Mouse (Mus musculus) hindbrain, embryonic 13.5 days (tissue): ENCODE measurements around the gene Ankrd54. TPM values are rescaled to one million over a fixed set of nuclear protein-coding genes. Genes with fewer than 3 reads are reported as not detected.

Experiments used
- ATAC-seq: fragments of 200-750 bp; cut with Nextera tagmentation; 2 replicates; pipeline ENCODE4 v1.8.0; 2017; ENCODE audit warnings: moderate TSS enrichment; ENCODE audit not compliant: low FRiP score
- H3K27ac ChIP-seq: fragments of 300-500 bp; sonication (generic); 2 replicates; pipeline ENCODE4 v1.5.1; 2015; ENCODE audit warnings: inconsistent platforms, mild to moderate bottlenecking, moderate library complexity
- H3K27me3 ChIP-seq: fragments of 300-500 bp; sonication (generic); 2 replicates; pipeline ENCODE4 v1.6.1; 2015; ENCODE audit warnings: mild to moderate bottlenecking, inconsistent platforms
- H3K36me3 ChIP-seq: fragments of 300-500 bp; sonication (generic); 2 replicates; pipeline ENCODE4 v1.6.1; 2015; ENCODE audit warnings: mild to moderate bottlenecking, inconsistent platforms
- H3K4me1 ChIP-seq: fragments of 300-500 bp; sonication (generic); replicated peaks from 2 replicates; pipeline ENCODE4 v1.6.1; 2015; ENCODE audit warnings: inconsistent platforms
- H3K4me2 ChIP-seq: fragments of 300-500 bp; sonication (generic); 2 replicates; pipeline ENCODE4 v1.6.1; 2015; ENCODE audit warnings: inconsistent platforms, mild to moderate bottlenecking, moderate library complexity
- H3K4me3 ChIP-seq: fragments of 300-500 bp; sonication (generic); 2 replicates; pipeline ENCODE4 v1.5.1; 2015; ENCODE audit warnings: mild to moderate bottlenecking, inconsistent platforms
- H3K9ac ChIP-seq: fragments of 300-500 bp; sonication (generic); 2 replicates; pipeline ENCODE4 v1.6.1; 2015; ENCODE audit warnings: mild to moderate bottlenecking, inconsistent platforms
- H3K9me3 ChIP-seq: fragments of 300-500 bp; sonication (generic); 2 replicates; pipeline ENCODE4 v1.6.1; 2016; ENCODE audit warnings: inconsistent platforms
- WGBS: fragments of 180-500 bp; shearing (Covaris S2); methylation state at CpG from one replicate; pipeline ENCODE4 v1.1.7; 2015; 5-methylcytosine and 5-hydroxymethylcytosine counted together
- polyA plus RNA-seq: library from polyadenylated mRNA; unstranded; fragments of >200 nt; fragmentation: Nextera tagmentation; extraction: Ambion mirVana; gene quantifications from 2 replicates; pipeline ENCODE4 v1.2.1, GENCODE M21; 2015

Ankrd54 gene
- polyA plus RNA-seq, 1 experiment from 2014 or later = 50.4 TPM

- no peaks in the 10 kb centered on the region for H3K9me3 ChIP-seq
- no peak overlapping the region for H3K4me3 ChIP-seq
- WGBS = 92% methylated on average over 2 of the region's 2 CpGs
- H3K27me3 ChIP-seq = 0 out of 2 replicates have a peak, but pooled peaks cover 8% of the 10 kb centered on the region
- peaks cover 55% of the 10 kb centered on the region for H3K36me3 ChIP-seq
- H3K9ac ChIP-seq = no peak overlapping the region
- peaks cover 10% of the 10 kb centered on the region for H3K4me1 ChIP-seq
- no peak overlapping the region for H3K27ac ChIP-seq
- H3K4me2 ChIP-seq = no peak overlapping the region
- ATAC-seq = no peak
Observed at GRCm38 (mm10) chr15:79052366-79052765, 10.3 kb downstream of the Ankrd54 start.

DNA sequence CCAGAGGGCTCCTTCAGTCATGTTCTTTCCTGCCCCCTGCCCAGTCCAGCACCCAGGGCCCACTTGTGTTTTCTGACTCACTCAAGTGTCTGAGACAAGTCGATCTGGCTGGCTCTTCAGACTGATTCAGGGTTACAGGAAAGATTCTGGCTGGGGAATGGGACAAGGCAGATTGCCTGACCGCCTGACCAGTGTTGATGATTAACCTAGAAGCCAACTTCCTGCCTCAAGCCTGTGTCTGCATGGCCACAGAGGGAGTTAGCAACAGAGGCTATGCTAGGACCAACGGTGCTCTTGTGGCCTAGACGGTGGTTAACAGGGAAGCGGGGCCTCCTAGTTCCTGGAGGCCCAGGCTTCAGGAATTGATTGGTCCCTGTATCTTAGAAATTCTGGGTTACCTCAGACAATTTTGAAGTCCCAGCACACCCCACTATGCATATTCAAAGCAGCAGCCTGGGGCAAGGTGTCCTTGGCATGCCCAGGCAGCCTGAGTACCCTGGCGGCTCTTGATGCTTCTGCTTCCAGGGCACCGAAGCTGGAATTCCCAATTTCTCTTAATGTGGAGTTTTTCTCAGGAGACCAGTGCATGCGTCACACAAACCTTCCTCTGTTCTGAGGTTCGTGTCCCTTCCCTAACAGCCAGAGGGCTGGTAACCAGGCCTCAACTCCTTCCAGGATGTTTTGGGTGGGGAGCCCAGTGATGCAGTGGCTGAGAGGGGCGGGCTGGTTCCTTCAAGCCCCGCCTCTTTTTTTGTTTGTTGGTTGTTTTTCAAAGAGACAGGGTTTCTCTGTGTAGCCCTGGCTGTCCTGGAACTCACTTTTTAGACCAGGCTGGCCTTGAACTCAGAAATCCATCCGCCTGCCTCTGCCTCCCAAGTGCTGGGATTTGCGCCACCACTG is 11.0 kb downstream of the Ankrd54 start:
- peaks cover 10% of the 10 kb centered on the region for H3K4me1 ChIP-seq
- H3K36me3 ChIP-seq = peaks cover 49% of the 10 kb centered on the region
- 0 out of 2 replicates have a peak, but pooled peaks cover 8% of the 10 kb centered on the region for H3K27me3 ChIP-seq
- no peak overlapping the region for H3K4me3 ChIP-seq
- no peak overlapping the region for H3K4me2 ChIP-seq
- no peak for ATAC-seq
- 69% methylated on average over 13 of the region's 13 CpGs for WGBS
- H3K27ac ChIP-seq = no peak overlapping the region
- no peaks in the 10 kb centered on the region for H3K9me3 ChIP-seq
- no peak overlapping the region for H3K9ac ChIP-seq

GRCm38 (mm10) chr15:79050964-79051363 is 11.7 kb downstream of the Ankrd54 start:
- 83% methylated on average over 2 of the region's 2 CpGs for WGBS
- H3K4me1 ChIP-seq = peaks cover 10% of the 10 kb centered on the region

GRCm38 (mm10) chr15:79050160-79050845 is 12.4 kb downstream of the Ankrd54 start:
- Histone ChIP-seq H3K27me3 (0 out of 2 replicates have a peak, but pooled peaks cover 14% of the 10 kb centered on the region), H3K27ac (0 out of 2 replicates have a peak overlapping the region, but pooled peaks have one; percentile 18), H3K9ac (no peak overlapping the region), H3K36me3 (peaks cover 35% of the 10 kb centered on the region), H3K9me3 (no peaks in the 10 kb centered on the region), H3K4me3 (no peak overlapping the region), H3K4me1 (peaks cover 10% of the 10 kb centered on the region), H3K4me2 (no peak overlapping the region)
- 52% methylated on average over 9 of the region's 9 CpGs for WGBS
- peak; percentile 43; the same call in 1 of the 2 replicates for ATAC-seq

More at GRCm38 (mm10) chr15:79050964-79051363, 11.7 kb downstream of the Ankrd54 start:
- Histone ChIP-seq H3K27ac (no peak overlapping the region), H3K36me3 (peaks cover 41% of the 10 kb centered on the region), H3K9me3 (no peaks in the 10 kb centered on the region), H3K9ac (no peak overlapping the region), H3K4me2 (no peak overlapping the region), H3K4me3 (no peak overlapping the region), H3K27me3 (0 out of 2 replicates have a peak, but pooled peaks cover 8% of the 10 kb centered on the region)
- no peak for ATAC-seq

DNA sequence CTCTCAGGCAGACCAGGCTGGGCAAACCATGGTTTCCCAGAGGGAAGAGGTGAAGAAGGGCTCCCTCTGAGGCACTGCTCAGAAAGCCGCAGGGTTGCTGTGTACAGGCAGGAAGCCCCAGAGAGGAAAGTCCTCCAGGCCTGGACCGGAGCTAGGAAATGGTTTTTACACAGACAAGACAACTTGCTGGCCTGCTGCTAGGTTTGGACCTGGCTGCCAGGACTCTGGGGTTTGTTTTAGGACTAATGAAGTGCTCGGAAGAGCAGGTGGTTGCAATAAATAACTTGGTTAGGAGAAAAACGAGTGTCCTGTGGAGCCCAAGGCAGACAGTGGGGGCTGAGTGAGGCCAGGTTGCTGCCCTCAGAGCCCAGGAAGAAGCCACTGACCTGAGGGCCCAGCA is 14.5 kb downstream of the Ankrd54 start:
- Histone ChIP-seq H3K36me3 (peaks cover 14% of the 10 kb centered on the region), H3K4me3 (no peak overlapping the region), H3K27ac (no peak overlapping the region), H3K4me2 (no peak overlapping the region), H3K27me3 (peaks cover 26% of the 10 kb centered on the region), H3K9ac (no peak overlapping the region), H3K9me3 (no peaks in the 10 kb centered on the region), H3K4me1 (peaks cover 21% of the 10 kb centered on the region)
- WGBS = 76% methylated on average over 4 of the region's 4 CpGs
- no peak for ATAC-seq

GRCm38 (mm10) chr15:79044837-79045236 is 17.9 kb downstream of the Ankrd54 start:
- WGBS = 8% methylated on average over 4 of the region's 4 CpGs
- no peak for ATAC-seq
- H3K36me3 ChIP-seq = no peaks in the 10 kb centered on the region
- no peak overlapping the region for H3K27ac ChIP-seq
- no peak overlapping the region for H3K9ac ChIP-seq
- H3K4me3 ChIP-seq = no peak overlapping the region
- no peaks in the 10 kb centered on the region for H3K9me3 ChIP-seq
- H3K4me1 ChIP-seq = peaks cover 34% of the 10 kb centered on the region
- no peak overlapping the region for H3K4me2 ChIP-seq
- H3K27me3 ChIP-seq = peaks cover 59% of the 10 kb centered on the region

- Histone ChIP-seq H3K4me3 (peak overlapping the region; percentile 58), H3K4me1 (peaks cover 40% of the 10 kb centered on the region), H3K9me3 (no peaks in the 10 kb centered on the region), H3K27me3 (peaks cover 64% of the 10 kb centered on the region), H3K9ac (peak overlapping the region; percentile 75), H3K27ac (no peak overlapping the region; the same call in 1 of the 2 replicates), H3K36me3 (no peaks in the 10 kb centered on the region), H3K4me2 (peak overlapping the region; percentile 85)
- peak; percentile 44 for ATAC-seq
- WGBS = under 1% methylated on average over 89 of the region's 105 CpGs
Observed at GRCm38 (mm10) chr15:79042721-79043491, 19.8 kb downstream of the Ankrd54 start.

- 78% methylated on average over 6 of the region's 6 CpGs for WGBS
- peak within 1 kb of the TSS; percentile 58 for H3K4me3 ChIP-seq
- no peak within 1 kb of the TSS for H3K27ac ChIP-seq
- no peaks in the 10 kb centered on the region for H3K9me3 ChIP-seq
- peaks cover 43% of the 10 kb centered on the region for H3K4me1 ChIP-seq
- H3K9ac ChIP-seq = peak within 1 kb of the TSS; percentile 75
- peaks cover 4% of the 10 kb centered on the region; the same call in 1 of the 2 replicates for H3K36me3 ChIP-seq
- peak within 1 kb of the TSS; percentile 85 for H3K4me2 ChIP-seq
- H3K27me3 ChIP-seq = peaks cover 61% of the 10 kb centered on the region
- ATAC-seq = no peak
Observed at GRCm38 (mm10) chr15:79041585-79041984, 21.1 kb downstream of the Ankrd54 start, which contains the start of gene Galr3. Gene Galr3 (plus strand): TSS chr15:79041885.

DNA sequence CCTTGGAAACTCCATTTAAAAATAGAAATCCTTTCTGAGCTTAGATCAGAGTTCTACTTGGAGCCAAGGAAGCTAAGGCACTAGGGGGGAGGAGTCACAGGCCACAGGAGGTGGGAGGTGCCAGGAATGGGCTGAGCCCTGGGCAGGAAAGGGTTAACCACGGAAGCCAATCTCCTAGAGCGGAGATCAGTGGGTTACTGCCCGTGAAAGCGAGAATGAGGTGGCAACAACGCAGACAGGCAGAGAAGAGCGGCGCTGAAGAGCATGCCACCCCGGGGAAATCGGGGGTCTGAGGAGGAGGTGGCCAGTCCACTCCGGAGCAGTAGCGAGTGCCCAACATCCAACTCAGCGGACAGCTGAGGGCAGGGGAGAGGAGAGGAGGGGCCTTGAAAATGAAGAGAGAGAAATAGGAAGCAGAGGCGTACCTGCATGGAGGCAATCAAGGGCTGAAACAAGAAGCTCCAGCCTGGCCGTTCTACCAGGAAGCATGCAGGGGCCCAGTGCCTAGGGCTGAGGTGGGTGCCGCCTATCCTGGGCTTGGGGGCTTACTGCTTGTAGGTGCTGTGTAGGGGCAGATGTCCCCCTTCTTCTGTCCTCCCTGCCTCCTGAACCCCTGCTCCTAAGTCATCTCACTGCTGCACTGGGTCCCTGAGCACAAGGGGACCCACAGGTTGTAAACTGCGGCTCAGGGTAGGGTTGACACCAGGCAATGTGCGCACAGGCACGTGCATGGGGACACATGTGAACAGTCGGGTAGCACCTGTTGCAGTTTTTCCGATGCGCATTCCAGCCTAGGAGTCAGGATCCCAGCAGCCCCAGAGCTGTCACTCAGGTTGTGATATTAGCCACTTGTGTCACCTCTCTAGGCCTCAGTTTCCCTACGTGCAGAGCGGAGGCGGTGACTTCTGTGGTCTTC is 21.9 kb downstream of the Ankrd54 start:
- no peak overlapping the region for H3K27ac ChIP-seq
- 24% methylated on average over 24 of the region's 24 CpGs for WGBS
- H3K9ac ChIP-seq = peak overlapping the region; percentile 63
- H3K4me3 ChIP-seq = peak overlapping the region; percentile 26
- H3K27me3 ChIP-seq = peaks cover 61% of the 10 kb centered on the region
- peaks cover 43% of the 10 kb centered on the region for H3K4me1 ChIP-seq
- H3K4me2 ChIP-seq = peak overlapping the region; percentile 51
- H3K9me3 ChIP-seq = no peaks in the 10 kb centered on the region
- peaks cover 9% of the 10 kb centered on the region for H3K36me3 ChIP-seq
- no peak for ATAC-seq

- no peak overlapping the region for H3K4me3 ChIP-seq
- peaks cover 51% of the 10 kb centered on the region for H3K27me3 ChIP-seq
- no peak overlapping the region for H3K9ac ChIP-seq
- H3K27ac ChIP-seq = no peak overlapping the region
- peaks cover 34% of the 10 kb centered on the region for H3K4me1 ChIP-seq
- no peaks in the 10 kb centered on the region for H3K9me3 ChIP-seq
- no peak overlapping the region for H3K4me2 ChIP-seq
- H3K36me3 ChIP-seq = peaks cover 9% of the 10 kb centered on the region
- ATAC-seq = 0 out of 2 replicates have a peak, but pooled peaks have one; percentile 25
- WGBS = 22% methylated on average over 7 of the region's 7 CpGs
Observed at GRCm38 (mm10) chr15:79038853-79039252, 23.8 kb downstream of the Ankrd54 start.

GRCm38 (mm10) chr15:79038331-79038730 is 24.4 kb downstream of the Ankrd54 start:
- H3K27ac ChIP-seq = no peak overlapping the region
- 0 out of 2 replicates have a peak overlapping the region, but pooled peaks have one; percentile 30 for H3K9ac ChIP-seq
- no peak for ATAC-seq
- WGBS = 62% methylated on average over 10 of the region's 10 CpGs
- H3K36me3 ChIP-seq = peaks cover 9% of the 10 kb centered on the region
- H3K4me2 ChIP-seq = no peak overlapping the region
- peaks cover 46% of the 10 kb centered on the region for H3K27me3 ChIP-seq
- H3K4me1 ChIP-seq = peaks cover 33% of the 10 kb centered on the region
- H3K4me3 ChIP-seq = no peak overlapping the region
- H3K9me3 ChIP-seq = no peaks in the 10 kb centered on the region
